Mouse (Mus musculus) erythroblast, embryonic 14.5 days (primary cell): Measurements from ENCODE around the gene Olfr220. TPM values are rescaled to one million over a fixed set of nuclear protein-coding genes. Genes with fewer than 3 reads are reported as not detected.

ENCODE experiments used
- H3K27me3 ChIP-seq: 2 replicates; pipeline ENCODE4 v1.6.1; 2012; ENCODE audit warnings: inconsistent platforms; ENCODE audit not compliant: control insufficient read depth
- H3K36me3 ChIP-seq: 2 replicates; pipeline ENCODE4 v1.6.1; 2012; ENCODE audit warnings: mild to moderate bottlenecking, inconsistent platforms; ENCODE audit not compliant: control insufficient read depth
- H3K4me1 ChIP-seq: 2 replicates; pipeline ENCODE4 v1.6.1; 2012; ENCODE audit warnings: inconsistent platforms; ENCODE audit not compliant: control insufficient read depth
- H3K4me3 ChIP-seq: replicated peaks from 2 replicates; pipeline ENCODE3; 2012; ENCODE audit warnings: moderate library complexity, mild to moderate bottlenecking, inconsistent platforms
- H3K9me3 ChIP-seq: 2 replicates; pipeline ENCODE4 v1.6.1; 2012; ENCODE audit warnings: low read length, inconsistent platforms, mixed read lengths; ENCODE audit not compliant: control insufficient read depth
- GATA1 ChIP-seq: IDR thresholded peaks from 2 replicates; pipeline ENCODE4 v1.6.1; 2012; ENCODE audit warnings: low read length, inconsistent platforms, mixed read lengths
- TAL1 ChIP-seq: IDR thresholded peaks from 3 replicates; pipeline ENCODE4 v1.6.1; 2012; ENCODE audit warnings: low read length, inconsistent platforms, mixed read lengths
- polyA plus RNA-seq: library from polyadenylated mRNA; stranded (reverse); fragments of >175 nt; gene quantifications from 2 replicates; pipeline ENCODE4 v1.2.3, GENCODE M21; 2012

Olfr220 gene
- not detected in 2 replicates for polyA plus RNA-seq

- Histone ChIP-seq H3K4me3 (no peak within 1 kb of the TSS), H3K36me3 (no peaks in the 10 kb centered on the region), H3K27me3 (no peaks in the 10 kb centered on the region), H3K4me1 (no peaks in the 10 kb centered on the region), H3K9me3 (no peaks in the 10 kb centered on the region)
- TF ChIP-seq TAL1 (no peak), GATA1 (no peak)
These were observed at the start of gene Olfr220 for GRCm38 (mm10) chr1:174441782-174442181. TSS of gene Olfr220 (plus strand) at chr1:174442082.

GRCm38 (mm10) chr1:174422959-174423358 is 18.9 kb upstream of the Olfr220 start:
- H3K9me3 ChIP-seq, result no peaks in the 10 kb centered on the region
- no peak for TF ChIP-seq TAL1
- TF ChIP-seq GATA1, result no peak
- no peak overlapping the region for H3K4me3 ChIP-seq
- H3K4me1 ChIP-seq, result peaks cover 12% of the 10 kb centered on the region
- no peaks in the 10 kb centered on the region for H3K27me3 ChIP-seq
- H3K36me3 ChIP-seq, result no peaks in the 10 kb centered on the region

- no peak for TF ChIP-seq TAL1
- no peak for TF ChIP-seq GATA1
- Histone ChIP-seq H3K4me3 (no peak within 1 kb of the TSS), H3K27me3 (no peaks in the 10 kb centered on the region), H3K4me1 (peaks cover 12% of the 10 kb centered on the region), H3K36me3 (no peaks in the 10 kb centered on the region), H3K9me3 (no peaks in the 10 kb centered on the region)
These were observed 18.1 kb upstream of the Olfr220 start, which contains the start of gene Olfr414 for GRCm38 (mm10) chr1:174423764-174424163. TSS of gene Olfr414 (plus strand) at chr1:174424064.

- H3K4me3 ChIP-seq, result no peak overlapping the region
- TF ChIP-seq GATA1, result no peak
- TF ChIP-seq TAL1, result no peak
These were observed 15.5 kb upstream of the Olfr220 start for GRCm38 (mm10) chr1:174426180-174426986.

GRCm38 (mm10) chr1:174427402-174427801 is 14.5 kb upstream of the Olfr220 start:
- no peaks in the 10 kb centered on the region for H3K27me3 ChIP-seq
- no peak for TF ChIP-seq GATA1
- TF ChIP-seq TAL1, result no peak

More at GRCm38 (mm10) chr1:174426180-174426986, 15.5 kb upstream of the Olfr220 start:
- Histone ChIP-seq H3K27me3 (no peaks in the 10 kb centered on the region), H3K36me3 (no peaks in the 10 kb centered on the region), H3K4me1 (peaks cover 12% of the 10 kb centered on the region), H3K9me3 (no peaks in the 10 kb centered on the region)

GRCm38 (mm10) chr1:174428407-174428806 is 13.5 kb upstream of the Olfr220 start:
- no peaks in the 10 kb centered on the region for H3K9me3 ChIP-seq
- no peaks in the 10 kb centered on the region for H3K36me3 ChIP-seq
- no peak for TF ChIP-seq GATA1
- TF ChIP-seq TAL1, result no peak
- H3K27me3 ChIP-seq, result no peaks in the 10 kb centered on the region
- H3K4me3 ChIP-seq, result no peak overlapping the region
- peaks cover 10% of the 10 kb centered on the region for H3K4me1 ChIP-seq

More at GRCm38 (mm10) chr1:174427402-174427801, 14.5 kb upstream of the Olfr220 start:
- H3K4me1 ChIP-seq, result peaks cover 12% of the 10 kb centered on the region
- no peak overlapping the region for H3K4me3 ChIP-seq
- no peaks in the 10 kb centered on the region for H3K36me3 ChIP-seq
- no peaks in the 10 kb centered on the region for H3K9me3 ChIP-seq

GRCm38 (mm10) chr1:174434121-174434520 is 7.8 kb upstream of the Olfr220 start:
- H3K4me3 ChIP-seq, result no peak overlapping the region
- no peaks in the 10 kb centered on the region for H3K4me1 ChIP-seq
- H3K36me3 ChIP-seq, result no peaks in the 10 kb centered on the region
- no peaks in the 10 kb centered on the region for H3K9me3 ChIP-seq
- TF ChIP-seq TAL1, result no peak
- no peak for TF ChIP-seq GATA1
- no peaks in the 10 kb centered on the region for H3K27me3 ChIP-seq

- Histone ChIP-seq H3K4me3 (no peak overlapping the region), H3K36me3 (no peaks in the 10 kb centered on the region), H3K27me3 (no peaks in the 10 kb centered on the region), H3K4me1 (no peaks in the 10 kb centered on the region), H3K9me3 (no peaks in the 10 kb centered on the region)
- TF ChIP-seq GATA1 (no peak), TAL1 (no peak)
These were observed 13.2 kb downstream of the Olfr220 start for GRCm38 (mm10) chr1:174455100-174455499.

GRCm38 (mm10) chr1:174465385-174465784 is 23.5 kb downstream of the Olfr220 start:
- no peaks in the 10 kb centered on the region for H3K9me3 ChIP-seq
- no peak overlapping the region for H3K4me3 ChIP-seq
- no peaks in the 10 kb centered on the region for H3K27me3 ChIP-seq
- H3K36me3 ChIP-seq, result no peaks in the 10 kb centered on the region
- no peaks in the 10 kb centered on the region for H3K4me1 ChIP-seq
- no peak for TF ChIP-seq TAL1
- no peak for TF ChIP-seq GATA1
